Mouse (Mus musculus) MN1 (cell line): ENCODE measurements around the gene Ppp1r14d.

Experiments used
- DNase-seq: peaks from one replicate; pipeline ENCODE4 v3.0.0-alpha.2; 2016; ENCODE audit warnings: low spot score

Gene Ppp1r14d

DNA sequence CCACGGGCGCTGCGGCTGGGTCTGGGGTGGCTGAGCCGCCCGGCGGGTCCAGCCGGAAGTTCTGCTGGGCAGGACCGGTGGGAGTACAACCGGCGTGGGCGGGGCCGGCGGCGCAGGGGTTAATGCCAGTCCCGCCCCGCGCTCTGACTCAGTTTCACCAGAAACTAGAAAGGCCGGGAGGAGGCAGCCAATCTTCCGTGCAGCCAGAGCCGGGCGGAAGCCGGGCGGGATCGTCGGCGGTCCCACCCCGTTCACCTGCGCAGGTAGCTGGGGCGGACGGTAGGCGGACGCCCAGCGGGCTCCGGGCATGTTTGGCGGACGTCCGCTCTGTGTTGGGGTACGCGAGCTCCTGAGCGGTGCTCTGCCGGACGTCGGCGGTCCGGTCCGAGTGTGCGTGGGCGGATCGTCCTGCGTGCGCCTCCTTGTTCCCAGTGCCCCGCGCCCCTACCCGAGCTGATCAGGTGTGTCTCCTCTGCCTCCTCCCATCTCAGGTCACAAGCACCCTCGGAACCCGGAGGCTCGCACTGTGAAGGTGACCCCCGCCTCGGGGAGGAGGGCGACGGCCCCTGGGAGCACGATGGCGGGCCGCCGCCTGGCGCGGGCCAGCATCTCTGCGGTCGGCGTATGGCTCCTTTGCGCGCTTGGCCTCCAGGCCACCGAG is 7.6 kb upstream of the Ppp1r14d start, which contains the start of gene Spint1:
Gene Spint1 (plus strand): TSS at position 153 of the 661 bp plus-strand sequence.
- no peak for DNase-seq

DNA sequence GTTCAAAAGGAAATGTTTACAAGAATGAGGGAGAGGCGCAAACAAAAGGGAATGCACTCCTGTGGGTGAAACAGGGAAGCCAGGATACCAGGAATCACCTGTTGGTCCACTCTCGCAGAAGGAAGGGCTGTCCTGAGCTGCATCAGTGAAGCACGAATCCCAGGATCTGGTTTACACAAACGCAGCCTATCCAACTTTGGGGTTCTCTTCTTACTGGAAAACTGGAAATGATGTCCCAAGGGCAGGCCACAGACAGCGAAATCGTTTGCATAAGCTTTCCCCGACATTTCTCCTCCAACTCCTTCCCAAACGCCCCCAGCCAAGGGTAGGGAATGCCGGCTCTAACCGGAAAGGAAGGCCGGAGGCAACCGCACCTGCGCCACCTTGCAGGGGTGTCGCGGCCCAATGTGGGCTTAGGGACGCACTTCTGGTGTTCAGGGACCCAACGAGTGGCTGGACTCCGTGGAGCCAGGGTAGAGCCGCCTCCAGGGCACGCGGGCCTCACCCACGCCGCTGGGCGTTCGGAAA is 7.0 kb upstream of the Ppp1r14d start:
- peak; percentile 36 for DNase-seq

DNA sequence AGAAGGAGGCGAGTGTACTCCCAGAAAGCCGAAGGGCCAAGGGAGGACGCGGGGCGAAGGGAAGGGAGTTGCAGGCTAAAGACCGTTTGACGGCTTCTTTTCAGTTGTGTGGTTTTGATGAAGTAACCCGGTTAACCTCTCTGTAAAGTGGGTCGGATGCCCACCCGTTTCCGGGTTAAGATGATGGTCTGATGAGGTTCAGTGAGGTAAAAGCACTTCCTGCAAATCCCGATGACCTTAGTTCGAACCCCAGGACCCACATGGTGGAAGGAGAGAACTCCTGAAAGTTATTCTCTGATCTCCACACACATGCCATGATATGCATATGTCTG is 20.6 kb downstream of the Ppp1r14d start:
- no peak for DNase-seq

DNA sequence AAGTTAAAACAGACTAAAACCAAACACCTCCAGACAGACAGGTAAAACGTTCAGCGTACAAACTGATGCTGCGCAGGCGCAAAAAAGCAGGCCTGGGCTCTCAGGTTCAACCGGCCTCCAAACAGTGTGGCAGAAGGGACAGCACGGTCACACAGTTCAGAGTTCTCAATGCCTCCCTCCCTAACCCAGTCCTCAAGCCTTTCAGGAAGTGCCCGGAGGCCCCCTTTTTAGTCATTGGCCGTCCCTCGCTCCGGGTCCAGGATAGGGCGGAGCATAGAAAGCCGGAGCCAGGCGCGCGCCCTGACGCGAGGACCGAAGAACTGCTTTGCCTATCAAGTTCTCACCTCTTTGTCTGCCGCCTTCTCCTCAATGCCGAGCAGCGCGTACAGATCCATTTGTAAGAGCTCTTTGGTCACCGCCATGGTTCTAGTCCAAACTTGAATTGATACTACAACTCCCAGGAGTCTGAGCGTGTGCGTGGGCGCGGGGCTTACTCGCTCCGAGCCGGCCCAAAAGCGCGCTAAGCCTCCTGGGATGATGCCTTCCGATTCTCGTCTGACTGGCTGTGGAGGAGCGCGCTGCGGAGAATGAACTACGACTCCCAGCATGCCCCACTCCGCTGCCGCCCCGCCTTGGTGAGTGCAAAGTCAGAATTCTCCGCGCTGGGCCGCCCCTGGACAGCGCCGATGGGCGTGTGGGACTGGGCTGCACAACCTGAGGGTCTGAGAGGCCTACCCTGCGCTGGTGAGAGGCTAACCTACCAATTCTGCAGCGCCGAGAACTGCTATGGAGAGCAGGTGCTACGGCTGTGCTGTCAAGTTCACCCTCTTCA is 21.1 kb downstream of the Ppp1r14d start, which contains the start of the genes Zfyve19 and Dnajc17:
Gene Zfyve19 (plus strand): TSS at position 274 of the 832 bp plus-strand sequence.
Gene Dnajc17 (minus strand): TSS at position 452 of the 832 bp plus-strand sequence.
- DNase-seq = peak; percentile 96

DNA sequence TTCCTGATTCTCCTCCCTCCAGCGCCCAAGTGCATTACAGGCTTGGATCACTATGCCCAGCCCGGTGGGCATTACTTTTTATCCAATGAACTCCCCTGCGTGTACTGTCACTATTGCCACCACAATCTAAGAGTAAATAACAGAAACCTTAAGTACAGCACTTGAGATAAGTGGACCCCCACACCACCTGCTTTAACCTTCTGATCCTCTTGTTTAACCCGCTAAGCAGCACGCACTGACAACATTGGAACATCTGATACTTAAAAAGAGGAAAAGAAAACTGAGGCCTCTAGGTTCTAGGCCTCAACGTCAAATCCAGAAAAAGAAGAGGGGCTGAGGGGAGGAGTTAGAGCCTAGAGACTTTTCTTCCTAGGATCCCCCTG is 21.8 kb downstream of the Ppp1r14d start:
- no peak for DNase-seq

DNA sequence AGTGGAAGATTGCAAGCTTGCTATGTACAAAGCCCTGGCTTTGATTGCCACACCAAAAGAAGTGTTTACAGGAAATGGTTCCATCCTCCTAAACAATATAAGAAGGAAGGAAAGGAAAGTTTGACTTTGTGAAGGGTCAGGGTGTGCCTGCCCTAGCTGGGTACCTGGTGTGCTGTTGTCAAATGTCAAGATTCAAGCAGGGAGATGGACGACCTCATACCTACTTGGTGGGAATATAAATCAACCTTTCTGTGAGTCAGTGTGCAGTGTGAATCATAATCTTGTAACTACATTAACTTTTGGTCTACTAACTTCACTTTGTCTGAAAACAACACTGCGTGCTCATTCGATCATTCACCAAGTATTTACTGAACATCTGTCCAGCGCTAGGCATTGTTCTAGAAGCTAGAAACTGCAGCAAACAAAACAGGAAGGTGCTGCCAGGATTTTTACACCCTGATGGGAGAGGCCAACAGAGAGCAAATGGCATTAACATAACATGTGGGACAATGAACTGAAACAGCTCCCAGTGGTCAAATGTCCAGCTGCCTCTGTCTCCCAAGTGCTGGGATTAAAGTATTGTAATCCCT is 25.7 kb downstream of the Ppp1r14d start:
- DNase-seq = no peak

DNA sequence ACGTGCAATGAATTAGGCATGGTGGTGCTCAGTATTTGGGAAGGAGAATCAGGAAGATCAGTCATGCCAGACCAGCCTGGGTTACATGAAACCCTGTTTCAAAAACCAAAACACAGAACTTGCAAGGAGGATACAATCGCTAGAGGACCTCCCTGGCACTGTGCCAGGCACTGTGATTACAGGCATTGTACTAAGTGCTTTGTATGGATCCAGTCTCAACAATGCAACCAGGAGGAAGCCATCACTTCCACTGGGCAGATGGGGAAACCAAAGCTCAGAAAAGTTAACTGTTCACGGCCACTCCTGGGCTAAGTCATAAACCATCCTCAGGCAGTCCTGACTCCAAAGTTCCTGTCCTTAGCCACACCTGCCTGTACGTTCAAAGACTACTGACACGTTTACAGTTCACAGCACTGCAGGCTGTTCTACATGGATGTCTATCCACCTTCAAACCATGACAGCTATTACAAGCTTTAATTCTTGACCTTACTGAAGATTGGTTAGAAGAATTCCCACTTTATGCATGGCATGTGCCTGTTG is 26.7 kb downstream of the Ppp1r14d start:
- peak; percentile 54 for DNase-seq

DNA sequence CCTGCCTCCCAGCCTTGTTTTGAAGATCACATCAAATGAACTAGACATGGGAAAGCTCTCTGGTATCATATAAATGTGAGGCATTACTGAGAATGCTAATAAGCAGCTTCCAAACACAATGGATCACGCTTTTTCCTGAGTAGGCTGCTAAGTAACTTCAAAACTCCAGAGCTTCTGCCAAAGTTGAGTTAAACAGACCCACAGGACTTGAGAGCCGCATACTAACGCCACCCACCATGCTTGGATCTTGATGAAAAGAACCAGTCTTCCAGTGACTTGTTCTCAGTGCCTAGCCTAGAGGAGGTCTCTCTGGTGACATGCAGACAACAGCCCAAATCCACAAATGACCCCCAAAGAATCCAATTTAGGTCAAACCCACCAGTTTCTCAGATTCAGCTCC is 30.8 kb downstream of the Ppp1r14d start:
- no peak for DNase-seq

DNA sequence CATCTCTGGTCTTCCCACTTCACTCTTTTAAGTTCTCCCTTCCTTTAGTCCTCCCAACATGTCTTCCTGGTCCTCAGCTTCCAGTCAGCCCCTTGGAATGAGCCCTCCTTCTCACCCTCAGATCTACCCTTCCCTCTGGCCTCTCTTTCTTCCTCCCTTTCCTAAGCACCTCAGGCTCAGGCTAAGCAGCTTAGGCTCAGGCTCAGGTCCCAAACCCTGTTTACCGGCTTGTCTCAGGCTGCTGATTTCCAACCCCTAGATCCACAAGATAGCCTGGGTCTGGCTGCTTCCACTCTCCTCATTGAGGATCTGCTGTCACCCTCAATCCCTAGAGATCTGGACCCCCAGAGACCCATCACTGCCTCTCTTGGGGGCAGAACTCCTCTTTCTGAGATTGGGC is 31.7 kb downstream of the Ppp1r14d start:
- DNase-seq = no peak

DNA sequence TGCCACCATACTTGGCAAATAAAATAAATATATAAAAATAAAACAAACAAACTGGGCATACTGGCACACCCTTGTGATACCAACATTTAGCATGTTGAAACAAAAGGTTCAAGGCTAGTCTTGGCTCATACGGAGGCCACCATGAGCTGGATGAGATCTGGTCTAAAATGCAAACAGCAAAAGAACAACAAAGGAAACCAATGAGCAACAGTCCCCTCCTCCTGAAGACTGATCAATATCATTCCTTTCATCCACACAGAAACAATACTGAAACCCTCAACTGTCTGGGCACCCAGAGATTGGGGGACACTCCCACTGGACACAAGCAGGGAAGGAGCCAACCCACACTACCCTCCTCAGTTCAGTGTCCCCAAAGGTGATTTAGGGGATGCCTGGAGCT is 32.2 kb downstream of the Ppp1r14d start:
- no peak for DNase-seq

DNA sequence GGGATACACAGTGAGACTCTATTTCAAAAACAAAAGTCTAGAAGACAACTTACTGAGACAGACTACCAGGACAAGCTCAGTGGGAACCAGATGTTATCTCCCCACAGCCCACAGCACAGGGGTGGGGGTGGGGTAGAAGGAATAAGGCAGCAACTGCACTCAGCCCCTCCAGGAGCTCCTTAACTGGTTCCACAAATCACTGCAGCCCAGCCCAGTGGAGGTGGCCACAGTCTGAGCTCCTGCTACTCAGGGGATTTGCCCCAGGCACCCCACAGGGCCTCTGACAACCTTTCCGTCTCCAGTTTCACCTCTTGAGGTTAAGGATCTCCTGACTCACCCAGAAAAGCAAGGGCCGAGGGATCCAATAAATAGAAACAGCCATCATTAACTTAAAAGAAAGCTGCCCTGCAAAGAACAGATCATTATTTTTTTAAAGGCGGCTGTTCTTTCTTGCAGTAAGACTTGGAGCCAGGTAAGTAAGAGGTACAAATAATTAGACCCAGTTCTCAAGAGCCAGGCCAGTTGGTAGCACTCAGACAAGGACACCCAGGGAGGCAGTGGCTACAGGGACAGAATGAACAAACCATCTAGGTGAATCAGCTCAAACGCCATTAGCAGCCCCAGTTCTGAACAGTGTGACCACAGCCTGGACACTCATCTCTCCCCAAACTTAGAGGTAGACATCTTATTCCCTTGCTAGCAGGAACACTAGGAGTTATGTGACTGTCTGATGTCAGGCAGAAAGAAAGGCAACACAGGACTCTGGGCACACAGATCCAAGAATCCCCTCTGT is 33.2 kb downstream of the Ppp1r14d start:
- DNase-seq = no peak

DNA sequence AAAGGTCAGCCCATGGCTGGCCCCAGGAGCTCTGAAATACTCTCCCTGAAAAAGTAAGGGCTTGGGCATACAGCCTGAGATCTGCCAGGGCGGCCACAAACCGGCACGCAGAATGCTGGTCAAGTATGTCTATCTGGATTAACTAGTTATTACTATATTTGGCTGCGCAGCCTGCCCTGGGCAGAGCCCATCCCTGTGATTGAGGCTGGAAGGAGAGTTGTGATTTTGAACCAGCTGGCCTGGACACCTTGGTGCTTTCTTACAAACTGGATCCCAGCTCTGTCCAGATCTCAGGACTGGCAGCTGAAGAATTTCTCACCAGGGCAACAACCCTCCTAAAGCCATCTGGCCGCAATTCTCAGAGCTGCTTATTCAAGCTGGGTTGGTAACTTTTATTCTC is 35.6 kb downstream of the Ppp1r14d start:
- DNase-seq = no peak

DNA sequence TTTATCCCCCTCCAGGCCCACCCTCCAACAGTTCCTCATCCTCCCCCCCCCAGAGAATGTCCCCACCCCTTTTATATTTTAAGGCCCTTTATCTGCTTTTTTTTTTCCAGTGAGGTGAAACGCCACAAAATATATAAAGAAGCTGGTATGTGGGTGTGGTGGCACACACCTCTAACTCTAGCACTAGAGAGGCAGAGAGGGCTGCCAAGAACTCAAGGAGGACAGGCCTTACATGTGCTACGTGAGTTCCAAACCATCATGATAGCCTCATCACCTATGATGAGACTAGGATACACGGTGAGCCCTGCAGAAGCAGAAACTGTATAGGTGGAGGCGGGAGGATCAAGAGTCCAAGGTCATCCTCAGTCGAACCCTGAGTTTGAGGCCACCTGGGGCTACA is 38.7 kb downstream of the Ppp1r14d start:
- no peak for DNase-seq

DNA sequence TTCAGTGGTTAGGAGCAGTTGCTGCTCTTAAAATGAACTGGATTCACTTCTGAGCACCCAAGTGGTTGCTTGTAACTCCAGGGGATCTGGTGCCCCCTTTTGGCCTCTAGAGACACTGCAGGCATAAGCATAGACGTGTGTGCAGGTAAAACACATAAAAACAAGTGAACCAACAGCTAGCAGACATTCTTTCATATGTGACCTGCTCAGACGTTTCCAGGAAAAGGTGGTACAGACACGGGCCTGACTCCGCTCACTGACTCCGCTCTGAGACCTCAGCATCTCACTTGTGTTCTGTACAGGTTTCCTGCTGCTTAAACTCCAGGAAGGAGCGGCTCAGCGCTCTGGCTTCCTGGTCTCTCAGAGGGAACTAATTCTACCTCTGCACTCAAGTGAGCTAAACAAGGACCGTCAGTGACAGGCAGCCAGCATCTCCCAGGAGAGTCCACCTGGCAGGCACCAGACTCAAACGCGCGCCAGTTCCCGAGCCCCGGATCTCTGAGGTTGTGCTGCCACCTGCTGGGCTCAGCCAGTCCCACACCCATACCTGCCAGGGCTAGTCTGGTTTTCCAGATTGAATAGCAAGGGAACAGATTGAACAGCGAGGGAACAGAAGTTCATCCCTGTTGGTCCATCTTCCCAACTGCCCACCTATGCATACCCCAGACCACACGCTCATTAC is 40.5 kb downstream of the Ppp1r14d start:
- DNase-seq = peak; percentile 86

DNA sequence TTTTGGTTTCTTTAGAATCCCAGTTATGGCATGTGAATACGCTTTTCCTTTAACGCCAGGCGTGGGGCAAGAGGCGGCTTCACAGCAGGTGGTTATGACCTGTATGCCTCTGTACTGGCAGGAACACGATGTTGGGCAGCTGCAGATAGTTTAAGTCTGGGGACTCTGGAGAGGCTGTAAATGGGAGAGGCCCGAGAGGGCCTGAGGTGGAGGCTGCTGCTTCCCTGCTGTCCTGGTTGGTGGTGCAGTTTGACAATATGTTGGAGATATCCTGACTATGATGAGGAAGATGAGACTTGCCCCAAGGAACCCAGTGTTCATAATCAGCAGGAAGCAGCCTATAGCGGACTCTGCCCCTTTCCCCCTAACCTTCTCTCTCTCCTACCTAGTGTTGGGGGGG is 46.8 kb downstream of the Ppp1r14d start:
- no peak for DNase-seq

DNA sequence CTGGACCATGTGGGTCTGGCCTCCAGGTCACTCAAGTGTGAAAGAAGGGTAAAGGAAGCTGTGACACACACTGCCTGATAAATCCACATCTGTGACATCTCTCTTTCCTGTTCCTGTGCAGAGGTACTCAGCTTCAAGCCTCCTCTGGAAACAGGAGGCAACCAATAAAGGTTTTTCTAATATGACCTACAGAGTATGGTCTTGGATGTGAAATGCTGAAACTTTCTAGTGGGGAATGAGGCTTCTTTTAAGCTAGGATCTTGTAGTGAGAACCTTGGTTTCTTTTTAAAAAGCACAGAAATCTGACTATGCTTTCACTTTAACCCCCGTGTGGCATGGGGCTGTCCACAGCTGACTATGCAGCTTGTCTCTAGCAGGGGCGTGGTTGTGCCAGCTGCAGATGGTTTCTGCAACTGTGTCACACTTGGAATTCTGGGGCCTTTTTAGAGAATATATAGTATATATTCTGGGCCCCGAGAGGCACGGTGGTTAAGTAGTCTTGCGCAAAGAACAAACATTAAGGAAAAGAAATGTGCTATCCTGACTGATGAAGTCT is 52.2 kb downstream of the Ppp1r14d start:
- no peak for DNase-seq

DNA sequence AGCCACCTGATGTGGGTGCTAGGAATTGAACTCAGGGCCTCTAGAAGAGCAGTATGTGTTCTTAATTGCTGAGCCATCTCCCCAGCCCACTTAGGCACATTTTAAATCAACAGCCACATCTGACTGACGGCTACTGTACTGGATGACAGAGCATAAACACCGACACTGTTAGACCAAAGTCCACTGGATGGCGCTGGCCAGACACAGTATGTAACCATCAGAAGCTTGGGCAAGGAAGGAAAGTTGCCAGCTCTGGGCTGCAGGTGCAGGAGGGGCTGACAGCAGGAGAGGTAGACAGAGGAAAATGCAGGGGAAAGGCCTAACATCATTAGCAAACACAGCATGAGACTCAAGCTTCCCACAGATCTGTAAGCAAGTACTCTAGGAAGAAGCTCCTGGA is 52.9 kb downstream of the Ppp1r14d start:
- no peak for DNase-seq

DNA sequence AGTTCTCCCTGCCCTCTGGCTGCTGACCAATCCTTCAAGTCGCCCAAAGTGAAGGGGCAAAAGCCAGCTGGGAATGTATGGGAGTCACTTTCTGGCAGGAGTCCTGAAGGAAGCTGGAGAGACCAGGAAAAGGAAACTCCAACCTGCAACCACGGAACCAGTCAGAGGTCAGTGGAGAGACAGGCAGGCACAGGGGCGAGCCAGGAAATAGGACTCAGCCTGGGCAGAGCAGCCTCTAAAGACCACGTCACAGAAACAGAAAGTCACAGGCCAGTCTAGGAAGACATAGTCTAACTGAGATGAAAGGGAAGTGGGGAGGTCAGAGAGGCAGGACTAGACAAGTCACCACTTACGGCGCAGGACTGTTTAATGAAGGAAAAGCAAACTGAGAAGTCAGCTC is 54.1 kb downstream of the Ppp1r14d start:
- DNase-seq = no peak

DNA sequence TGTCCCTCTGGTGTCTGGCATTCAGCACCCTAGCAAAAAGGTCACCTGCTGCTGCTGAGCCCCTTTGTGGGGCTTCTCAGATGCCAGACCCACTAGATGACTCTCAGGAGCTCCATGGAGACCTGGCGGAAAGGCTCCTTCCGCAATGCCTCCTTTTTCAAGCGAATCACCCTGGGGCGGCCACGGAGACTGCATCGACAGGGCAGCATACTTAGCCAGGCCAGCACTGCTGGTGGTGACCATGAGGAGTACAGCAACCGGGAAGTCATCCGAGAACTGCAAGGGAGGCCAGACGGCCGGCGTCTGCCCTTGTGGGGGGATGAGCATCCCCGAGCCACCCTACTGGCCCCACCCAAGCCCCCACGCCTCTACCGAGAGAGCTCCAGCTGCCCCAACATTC is 54.8 kb downstream of the Ppp1r14d start:
- no peak for DNase-seq

DNA sequence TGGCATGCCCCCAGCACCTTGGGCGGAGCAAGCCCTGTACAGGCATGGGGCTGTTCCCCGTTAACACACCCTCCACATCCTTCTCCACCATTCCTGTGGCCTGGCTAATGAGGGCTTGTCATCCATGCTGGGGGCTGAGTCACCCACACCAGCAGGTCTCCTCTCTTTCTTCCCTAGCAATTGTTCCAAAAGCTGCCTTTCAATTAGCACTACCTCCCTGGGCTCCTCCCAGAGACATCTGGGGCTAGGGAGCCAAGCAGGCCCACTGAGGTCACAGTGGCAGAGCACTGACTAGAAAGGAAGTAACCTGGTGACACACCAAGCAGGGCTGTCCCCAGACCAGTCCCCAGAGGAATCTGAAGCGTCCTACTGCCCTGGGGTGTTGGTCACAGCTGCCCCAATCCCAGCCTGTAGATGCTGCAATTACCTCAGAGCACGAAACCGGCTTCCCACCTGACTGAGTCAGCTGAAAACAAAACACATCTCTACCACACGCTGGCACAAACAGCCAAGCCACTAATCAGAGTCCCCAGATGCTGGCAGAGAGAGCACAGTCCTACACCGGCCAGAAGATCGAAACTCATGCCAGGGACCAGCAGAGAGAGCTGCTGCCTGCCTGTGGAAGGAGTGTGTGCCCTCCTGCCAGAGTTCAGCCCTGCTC is 55.6 kb downstream of the Ppp1r14d start, which contains the start of gene Gm14137:
Gene Gm14137 (plus strand): TSS at position 519 of the 661 bp plus-strand sequence.
- DNase-seq = peak; percentile 82
